Mouse (Mus musculus): ENCODE data around the gene Tcp10a. TPM values are rescaled to one million over a fixed set of nuclear protein-coding genes. Genes with fewer than 3 reads are reported as not detected.
"Not testable (repeated sequence)": the region's sequence is repeated elsewhere in the genome, so short reads cannot be mapped to it uniquely, and the experiment has no call there.

Gene Tcp10a
- total RNA-seq, 2 experiments from 2014 or later = 0.21 TPM; not detected in 1

DNA sequence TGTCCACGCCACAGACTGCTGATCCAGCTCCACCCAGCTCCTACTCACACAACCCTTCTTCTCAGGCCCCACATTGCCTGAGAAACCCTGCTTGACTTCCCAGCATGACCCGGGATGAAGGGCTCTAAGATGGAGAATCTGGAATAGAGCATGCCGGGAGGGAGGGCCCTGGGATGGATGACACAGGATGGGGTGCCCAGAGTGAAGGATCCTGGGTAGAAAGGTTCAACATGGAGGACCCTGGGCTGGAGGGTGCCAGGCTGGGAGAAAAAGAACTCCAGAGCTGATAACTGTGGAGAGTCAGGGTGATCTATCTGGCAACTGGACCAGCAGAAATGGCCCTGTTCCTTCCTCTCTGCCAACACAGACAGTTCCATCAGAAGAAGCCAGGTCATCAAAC is 41.2 kb downstream of the Tcp10a start:
- intact Hi-C loops (cut with DNase I); DNase-seq (ENCODE audit: extremely low spot score in 1 of 2, low spot score in 2 of 2): not testable (repeated sequence)

DNA sequence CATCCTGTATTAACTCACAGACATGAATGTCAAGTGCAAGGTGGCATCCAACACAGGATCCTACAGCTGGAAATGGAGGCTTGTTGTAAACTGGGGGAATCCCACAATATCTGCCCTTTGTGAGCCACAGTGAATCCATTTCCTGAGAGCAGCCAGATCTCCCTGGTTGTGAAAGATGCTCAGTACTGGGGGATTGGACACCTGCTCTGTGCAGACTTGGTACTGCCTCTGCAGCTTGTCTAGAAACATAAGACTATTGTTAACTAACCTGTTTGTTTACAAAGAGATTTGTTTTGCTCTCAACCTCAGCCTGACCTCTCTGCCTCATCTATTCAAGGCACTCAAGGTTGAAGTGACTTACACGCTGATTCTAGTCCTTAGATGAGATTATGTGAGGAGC is 41.8 kb downstream of the Tcp10a start:
- intact Hi-C loops (cut with DNase I); DNase-seq (ENCODE audit: extremely low spot score in 1 of 2, low spot score in 2 of 2): not testable (repeated sequence)

GRCm38 (mm10) chr17:7366676-7367374 is 42.4 kb downstream of the Tcp10a start:
- DNase-seq (ENCODE audit: extremely low spot score in 1 of 2, low spot score in 2 of 2); intact Hi-C loops (cut with DNase I): not testable (repeated sequence)

GRCm38 (mm10) chr17:7369401-7369800 is 45.0 kb downstream of the Tcp10a start:
- intact Hi-C loops (cut with DNase I); DNase-seq (ENCODE audit: extremely low spot score in 1 of 2, low spot score in 2 of 2): not testable (repeated sequence)

- DNase-seq (ENCODE audit: extremely low spot score in 1 of 2, low spot score in 2 of 2); intact Hi-C loops (cut with DNase I): not testable (repeated sequence)
Observed at GRCm38 (mm10) chr17:7371879-7372278, 47.4 kb downstream of the Tcp10a start, which contains the start of gene Gm49630. TSS of gene Gm49630 (minus strand) at chr17:7371979.

DNA sequence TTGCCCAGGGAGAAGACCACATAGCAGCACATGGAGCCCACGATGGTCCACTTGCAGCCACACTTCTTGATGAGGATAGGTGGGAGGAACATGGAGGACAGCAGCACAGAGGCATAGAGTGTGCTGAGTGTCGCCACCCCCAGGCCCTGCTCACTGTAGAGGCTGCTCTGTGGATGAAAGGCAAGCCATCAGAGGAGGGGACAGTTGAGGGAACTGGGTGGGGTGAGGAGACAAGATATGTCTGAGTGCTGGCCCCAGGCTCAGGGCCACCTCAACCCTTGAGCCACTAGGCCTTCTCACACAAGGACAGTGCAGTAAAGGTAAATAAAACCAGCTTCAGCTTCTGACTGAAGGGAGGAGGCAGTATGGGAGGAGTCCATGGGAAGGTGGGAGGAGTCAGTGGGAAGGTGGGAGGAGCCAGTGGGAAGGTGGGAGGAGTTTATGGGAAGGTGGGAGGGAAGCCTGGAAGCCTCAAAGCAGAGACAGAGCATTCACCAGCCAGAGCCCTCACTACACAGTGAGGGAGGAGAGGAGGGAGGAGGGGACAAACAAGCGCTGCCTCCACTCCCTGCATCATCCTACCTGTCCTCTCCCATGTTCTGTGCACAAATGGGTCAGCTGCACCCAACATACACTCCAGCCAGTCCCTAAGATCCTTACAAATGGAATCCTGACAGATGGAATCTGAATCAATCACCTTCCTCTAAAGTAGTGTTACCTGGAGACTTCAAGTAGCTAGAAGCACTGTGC is 52.7 kb downstream of the Tcp10a start:
- DNase-seq (ENCODE audit: extremely low spot score in 1 of 2, low spot score in 2 of 2); intact Hi-C loops (cut with DNase I): not testable (repeated sequence)

GRCm38 (mm10) chr17:7377907-7378306 is 53.5 kb downstream of the Tcp10a start:
- intact Hi-C loops (cut with DNase I); DNase-seq (ENCODE audit: extremely low spot score in 1 of 2, low spot score in 2 of 2): not testable (repeated sequence)

DNA sequence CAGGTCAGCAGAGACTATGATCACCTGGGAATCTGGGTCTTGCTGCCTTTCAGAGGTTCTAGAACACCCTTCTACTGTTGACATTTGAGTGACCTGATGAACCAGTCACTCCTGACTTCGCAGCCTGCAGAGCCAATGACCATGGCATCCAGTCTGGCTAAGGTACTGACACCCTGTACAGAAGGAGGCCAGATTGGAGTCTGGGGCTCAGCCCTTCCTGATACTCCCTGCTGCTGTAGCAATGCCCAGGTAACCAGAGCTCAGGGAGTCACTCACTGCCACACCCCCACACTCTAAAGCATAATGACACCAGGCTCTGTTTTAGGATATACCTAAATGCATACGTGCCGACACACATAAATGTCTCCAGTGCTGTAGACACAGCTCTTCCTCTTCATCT is 58.3 kb downstream of the Tcp10a start:
- DNase-seq (ENCODE audit: extremely low spot score in 1 of 2, low spot score in 2 of 2); intact Hi-C loops (cut with DNase I): not testable (repeated sequence)

DNA sequence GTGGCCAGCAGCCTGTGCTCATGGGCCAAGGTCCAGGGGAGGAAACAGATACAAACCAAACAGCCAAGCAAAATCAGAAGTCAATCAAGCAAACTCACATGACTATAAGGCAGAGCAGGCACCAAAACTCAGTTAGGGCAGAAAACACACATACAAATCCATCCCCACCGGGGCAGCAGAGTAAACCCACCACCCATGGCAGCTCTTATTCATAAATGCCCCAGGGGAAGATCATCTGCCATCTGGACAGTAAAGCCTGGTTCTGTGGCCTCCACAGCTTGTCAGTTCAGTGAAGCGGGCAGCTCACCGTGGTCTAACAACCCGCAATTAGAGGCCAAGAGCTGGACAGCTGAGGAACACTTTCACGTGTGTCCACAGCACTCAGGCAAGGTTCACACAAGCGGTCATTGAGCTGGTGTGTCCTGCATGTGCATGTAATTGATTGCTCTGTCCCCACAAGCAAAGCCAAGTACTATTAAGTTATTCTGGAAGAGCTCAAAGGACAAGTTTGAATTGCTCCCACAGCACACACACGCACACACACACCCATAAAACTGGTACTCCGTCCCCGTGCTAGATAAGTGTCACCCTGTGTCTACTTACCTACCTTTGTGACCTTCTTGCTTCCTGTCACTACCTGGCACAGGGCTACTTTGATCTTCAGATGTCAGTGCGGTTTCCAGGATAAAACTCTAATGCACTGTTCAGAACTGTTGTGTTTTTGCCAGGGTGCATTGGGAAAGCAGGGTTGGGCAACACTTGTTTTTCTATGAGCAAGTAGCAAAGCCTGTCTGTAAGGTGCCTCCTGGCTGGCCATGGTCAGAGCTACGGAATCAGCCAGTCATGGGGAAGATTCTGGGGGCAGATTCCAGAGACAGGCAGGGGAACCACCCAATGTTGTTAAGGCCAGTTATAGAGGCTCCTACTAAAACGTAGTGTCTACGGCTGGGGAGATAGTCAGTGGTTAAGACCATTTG is 59.0 kb downstream of the Tcp10a start:
- DNase-seq (ENCODE audit: extremely low spot score in 1 of 2, low spot score in 2 of 2) = not testable (repeated sequence)

GRCm38 (mm10) chr17:7385364-7385763 is 60.9 kb downstream of the Tcp10a start, which contains the start of gene Unc93a2:
TSS of gene Unc93a2 (minus strand) at chr17:7385464.
- DNase-seq (ENCODE audit: extremely low spot score in 1 of 2, low spot score in 2 of 2); intact Hi-C loops (cut with DNase I): not testable (repeated sequence)

More for the DNA sequence above, 59.0 kb downstream of the Tcp10a start:
- intact Hi-C loops (cut with DNase I) = not testable (repeated sequence)

DNA sequence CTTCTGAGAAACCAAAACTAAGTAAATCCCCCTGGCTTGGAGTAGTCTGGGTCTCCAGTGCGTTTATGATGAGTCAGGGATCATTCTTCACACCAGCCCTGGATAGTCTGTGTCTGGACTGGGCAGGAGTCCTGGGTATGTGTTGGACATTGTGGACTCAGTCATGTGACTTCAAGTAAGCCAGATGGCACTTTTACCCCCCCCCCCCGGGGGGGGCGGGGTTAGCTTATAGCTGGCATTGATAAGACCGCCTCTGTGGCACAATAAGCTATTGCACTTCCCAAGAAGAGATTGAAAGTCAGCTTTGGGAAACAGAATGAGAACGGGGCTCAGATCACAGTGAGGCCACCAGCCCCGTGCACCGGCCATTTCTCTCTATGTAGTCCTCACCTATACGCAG is 61.6 kb downstream of the Tcp10a start:
- DNase-seq (ENCODE audit: extremely low spot score in 1 of 2, low spot score in 2 of 2); intact Hi-C loops (cut with DNase I): not testable (repeated sequence)

GRCm38 (mm10) chr17:7388341-7388957 is 64.0 kb downstream of the Tcp10a start:
- DNase-seq (ENCODE audit: extremely low spot score in 1 of 2, low spot score in 2 of 2); intact Hi-C loops (cut with DNase I): not testable (repeated sequence)

- DNase-seq (ENCODE audit: extremely low spot score in 1 of 2, low spot score in 2 of 2); intact Hi-C loops (cut with DNase I): not testable (repeated sequence)
Observed at GRCm38 (mm10) chr17:7388958-7389356, 64.5 kb downstream of the Tcp10a start.

- peak in 1 of 2 experiments; percentile 32 for DNase-seq (ENCODE audit: extremely low spot score in 1 of 2, low spot score in 2 of 2)
- intact Hi-C loops (cut with DNase I) = not testable (repeated sequence)
Observed at GRCm38 (mm10) chr17:7389898-7390297, 65.5 kb downstream of the Tcp10a start.

- intact Hi-C loops (cut with DNase I) = not testable (repeated sequence)
Observed at GRCm38 (mm10) chr17:7395116-7395515, 70.7 kb downstream of the Tcp10a start.

More at GRCm38 (mm10) chr17:7395116-7395515, 70.7 kb downstream of the Tcp10a start:
- not testable (repeated sequence) for DNase-seq (ENCODE audit: extremely low spot score in 1 of 2, low spot score in 2 of 2)
